Mouse (Mus musculus): ENCODE data around the gene Gm7697.
A peak's percentile ranks its signal among the peaks of the same experiment; 100 is the strongest.
"Not testable (repeated sequence)": the region's sequence is repeated elsewhere in the genome, so short reads cannot be mapped to it uniquely, and the experiment has no call there.

Gm7697 gene

DNA sequence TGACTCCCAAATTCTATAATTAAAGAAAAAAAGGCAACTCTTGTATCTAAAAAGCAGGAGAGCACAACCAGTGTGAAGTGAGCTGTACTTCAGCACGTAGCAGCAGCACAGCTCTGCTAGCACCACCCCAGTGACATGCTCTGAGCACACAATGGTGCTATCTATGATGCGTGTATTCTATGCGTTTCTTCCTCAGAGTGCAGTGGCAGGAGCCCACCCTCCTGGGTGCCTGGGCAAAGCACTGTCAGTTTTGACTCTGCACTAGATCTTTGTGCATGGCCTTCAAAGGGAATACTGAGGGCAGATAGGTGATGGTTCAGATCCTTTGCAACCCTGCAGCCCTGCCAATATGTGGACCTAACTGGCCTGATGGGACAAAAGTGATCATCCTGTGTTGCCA is at the start of gene Gm7697:
TSS of gene Gm7697 (minus strand) at position 101 of the 400 bp plus-strand sequence.
- not testable (repeated sequence) for ATAC-seq (ENCODE audit: insufficient number of reproducible peaks, low FRiP score, low TSS enrichment)

DNA sequence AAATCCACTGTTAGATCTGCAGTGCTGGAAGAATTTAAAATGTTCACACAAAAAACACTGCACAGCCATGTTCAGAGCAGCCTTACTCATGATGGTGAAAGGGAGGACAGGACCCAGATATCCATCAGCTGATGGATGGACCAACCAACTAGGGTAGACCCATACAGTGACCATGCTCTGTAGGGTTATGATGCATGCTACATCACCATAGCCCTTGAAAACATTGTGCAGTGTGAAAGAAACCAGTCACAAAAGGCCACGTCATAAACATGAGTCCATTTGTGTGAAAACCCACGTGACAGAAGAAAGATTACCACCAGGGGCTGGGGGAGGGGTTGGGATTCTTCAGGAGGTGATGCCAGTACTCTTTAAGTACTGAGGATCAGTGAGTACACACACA is 28.5 kb upstream of the Gm7697 start:
- not testable (repeated sequence) for ATAC-seq (ENCODE audit: insufficient number of reproducible peaks, low FRiP score, low TSS enrichment)

DNA sequence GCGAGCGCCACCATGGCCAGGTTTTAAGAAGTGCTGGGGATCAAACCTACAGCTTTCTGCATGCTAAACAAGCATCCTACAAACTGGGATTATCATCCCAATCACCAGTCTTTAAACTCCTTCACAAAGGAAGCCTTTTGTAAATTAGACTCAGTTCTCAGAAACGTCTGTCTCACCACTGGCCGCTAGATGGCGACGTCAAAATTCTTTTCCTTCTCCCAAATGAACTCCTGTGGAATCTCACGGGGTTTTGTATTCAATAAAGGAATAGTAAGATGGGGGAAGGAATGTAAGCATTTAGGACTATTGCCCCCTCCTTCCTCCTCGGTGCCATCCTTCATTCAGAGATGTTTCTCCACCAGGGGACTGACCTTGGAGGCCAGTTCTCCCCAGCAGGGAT is 26.8 kb upstream of the Gm7697 start:
- not testable (repeated sequence) for ATAC-seq (ENCODE audit: insufficient number of reproducible peaks, low FRiP score, low TSS enrichment)

DNA sequence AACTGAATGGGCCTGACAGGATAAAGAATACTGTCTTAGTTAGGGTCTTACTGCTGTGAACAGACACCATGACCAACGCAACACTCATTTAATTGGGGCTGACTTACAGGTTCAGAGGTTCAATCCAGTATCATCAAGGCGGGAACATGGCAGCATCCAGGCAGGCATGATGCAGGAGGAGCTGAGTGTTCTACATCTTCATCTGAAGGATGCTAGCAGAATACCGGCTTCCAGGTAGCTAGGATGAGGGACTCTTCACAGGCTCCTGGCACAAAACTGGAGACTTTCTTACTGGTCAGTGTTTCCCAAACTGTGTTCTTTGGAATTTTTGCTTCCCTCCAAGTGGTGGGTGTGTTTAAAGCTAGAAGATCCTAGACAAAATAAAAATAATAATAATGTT is 25.3 kb upstream of the Gm7697 start:
- not testable (repeated sequence) for ATAC-seq (ENCODE audit: insufficient number of reproducible peaks, low FRiP score, low TSS enrichment)

DNA sequence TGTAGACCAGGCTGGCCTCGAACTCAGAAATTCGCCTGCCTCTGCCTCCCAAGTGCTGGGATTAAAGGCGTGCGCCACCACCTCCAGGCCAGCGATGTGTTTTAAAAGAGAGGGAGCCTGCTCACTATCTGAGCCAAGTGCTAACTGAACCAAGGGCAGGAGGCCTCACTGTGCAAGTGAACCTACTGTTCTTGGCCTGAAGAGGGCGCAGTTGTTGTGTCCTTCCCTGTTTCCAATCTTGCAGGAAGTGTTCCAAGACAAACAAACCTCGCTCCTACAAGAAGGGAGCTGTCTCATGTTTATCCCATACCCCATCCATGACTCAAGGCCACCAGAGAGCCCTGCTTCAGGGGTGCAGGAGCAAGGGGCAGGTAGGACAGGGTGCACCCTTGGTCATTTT is 24.4 kb upstream of the Gm7697 start:
- ATAC-seq (ENCODE audit: insufficient number of reproducible peaks, low FRiP score, low TSS enrichment): not testable (repeated sequence)

- not testable (repeated sequence) for ATAC-seq (ENCODE audit: insufficient number of reproducible peaks, low FRiP score, low TSS enrichment)
These were observed 22.2 kb upstream of the Gm7697 start for GRCm38 (mm10) chr8:69545020-69545419.

- ATAC-seq (ENCODE audit: insufficient number of reproducible peaks, low FRiP score, low TSS enrichment): not testable (repeated sequence)
These were observed 21.7 kb upstream of the Gm7697 start for GRCm38 (mm10) chr8:69544511-69544910.

- not testable (repeated sequence) for ATAC-seq (ENCODE audit: insufficient number of reproducible peaks, low FRiP score, low TSS enrichment)
These were observed 21.2 kb upstream of the Gm7697 start for GRCm38 (mm10) chr8:69543984-69544383.

GRCm38 (mm10) chr8:69540764-69541163 is 18.0 kb upstream of the Gm7697 start:
- peak; percentile 89 for ATAC-seq (ENCODE audit: insufficient number of reproducible peaks, low FRiP score, low TSS enrichment)

DNA sequence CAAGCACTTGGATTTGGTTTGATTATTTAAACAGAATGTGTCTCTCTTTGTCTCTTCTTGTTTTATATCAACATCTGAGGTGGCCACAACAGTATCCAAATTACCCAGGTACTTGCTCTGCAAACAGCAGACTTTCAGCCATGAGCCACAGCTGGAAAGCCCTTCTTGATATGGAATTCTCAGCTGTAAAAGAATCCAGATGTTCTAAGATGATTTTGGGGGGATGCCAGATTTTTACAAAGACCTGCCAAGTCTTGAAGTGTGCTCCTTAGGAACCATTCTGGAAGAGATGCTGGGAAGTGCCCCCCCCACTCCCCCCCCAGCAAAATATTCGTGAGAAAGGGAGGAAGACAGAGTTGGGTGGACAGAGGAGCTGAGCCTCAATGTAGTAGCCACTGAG is 17.6 kb upstream of the Gm7697 start:
- not testable (repeated sequence) for ATAC-seq (ENCODE audit: insufficient number of reproducible peaks, low FRiP score, low TSS enrichment)

DNA sequence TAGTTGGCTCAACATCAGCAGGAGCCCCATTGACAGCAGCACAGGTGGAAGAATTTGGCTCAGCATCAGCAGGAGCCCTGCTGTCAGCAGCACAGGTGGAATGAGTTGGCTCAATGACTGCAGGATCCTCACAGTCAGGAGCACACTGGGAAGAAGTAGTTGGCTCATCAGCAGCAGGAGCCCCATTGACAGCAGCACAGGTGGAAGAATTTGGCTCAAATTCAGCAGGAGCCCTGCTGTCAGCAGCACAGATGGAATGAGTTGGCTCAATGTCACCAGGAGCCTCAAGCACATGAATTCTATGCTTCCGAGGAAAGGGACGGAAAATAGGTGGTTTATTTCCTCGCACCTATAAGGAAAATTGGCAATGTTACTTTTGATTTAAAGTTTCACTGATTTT is 47.8 kb downstream of the Gm7697 start:
- ATAC-seq (ENCODE audit: insufficient number of reproducible peaks, low FRiP score, low TSS enrichment): not testable (repeated sequence)

- ATAC-seq (ENCODE audit: insufficient number of reproducible peaks, low FRiP score, low TSS enrichment): not testable (repeated sequence)
These were observed 69.3 kb downstream of the Gm7697 start, which contains the start of gene Gm9495 for GRCm38 (mm10) chr8:69453465-69453864. Gene Gm9495, minus strand, starts transcription at chr8:69453565.

Data from cerebellum, adult (tissue).